Comparison of ENCODE assay signal across 29 mouse cellular contexts in the genomic region with DNA sequence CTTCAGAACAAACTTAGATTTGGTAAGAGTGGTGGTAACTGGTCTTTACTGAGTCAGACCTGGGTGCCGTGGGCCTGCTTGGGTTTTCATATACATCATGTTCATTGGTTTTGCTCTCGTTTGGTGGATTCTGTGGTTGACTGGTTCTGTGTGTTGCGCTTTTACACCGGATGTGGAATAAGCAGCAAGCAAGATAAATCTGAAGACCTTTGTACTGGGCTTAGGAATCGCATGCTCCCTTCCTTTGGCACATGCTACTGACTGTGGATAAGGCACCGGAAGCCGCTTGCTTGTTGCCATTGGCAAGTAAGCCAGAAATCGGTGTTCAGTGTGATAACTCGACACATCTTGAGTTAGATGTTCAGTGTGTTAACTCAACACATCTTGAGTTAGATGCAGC. TPM values are rescaled to one million over a fixed set of nuclear protein-coding genes. Genes with fewer than 3 reads are reported as not detected.
DNase-seq lines count a peak whose midpoint lies in the region; ATAC-seq lines count a peak whose summit lies in the region.
"Had no signal": no experiment of that assay in that cellular context is flagged by ENCODE, and none has a peak within 500 bp of the region (broad histone marks: within the 10 kb centered on the region; RNA-seq: fewer than 3 reads in every experiment).

No protein-coding gene starts in this region.

- peaks cover 24% of the 10 kb centered on the region for H3K36me3 ChIP-seq in forebrain, embryonic 15.5 days
- peaks cover 45% of the 10 kb centered on the region for H3K36me3 ChIP-seq in forebrain, embryonic 10.5 days (replicated peaks)
- peaks cover 45% of the 10 kb centered on the region for H3K36me3 ChIP-seq in midbrain, embryonic 10.5 days
- peaks cover 15% of the 10 kb centered on the region for H3K36me3 ChIP-seq in midbrain, embryonic 15.5 days (replicated peaks)

- no peaks in the 10 kb centered on the region for H3K27me3 ChIP-seq in forebrain, embryonic 15.5 days
- H3K27me3 ChIP-seq in forebrain, embryonic 10.5 days (ENCODE audit: poor library complexity, severe bottlenecking): no peaks in the 10 kb centered on the region
- no peaks in the 10 kb centered on the region for H3K27me3 ChIP-seq in midbrain, embryonic 10.5 days (ENCODE audit: low read depth, poor library complexity, severe bottlenecking)
- no peaks in the 10 kb centered on the region for H3K27me3 ChIP-seq in midbrain, embryonic 15.5 days (replicated peaks)
- H3K27me3 ChIP-seq: CH12.LX; embryonic facial prominence, embryonic 13.5 days; forebrain, embryonic 13.5 days; heart, embryonic 13.5 days; hindbrain, embryonic 13.5 days; Patski had no signal

- H3K9ac ChIP-seq in forebrain, embryonic 15.5 days (replicated peaks): no peak overlapping the region
- H3K9ac ChIP-seq in midbrain, embryonic 15.5 days: no peak overlapping the region
- H3K9ac ChIP-seq: embryonic facial prominence, embryonic 13.5 days; forebrain, embryonic 13.5 days; heart, embryonic 13.5 days; hindbrain, embryonic 13.5 days; liver, embryonic 14.5 days; lung, embryonic 14.5 days had no signal

- H3K4me1 ChIP-seq in forebrain, embryonic 15.5 days: peaks cover 13% of the 10 kb centered on the region
- peaks cover 8% of the 10 kb centered on the region; the same call in 1 of the 2 replicates for H3K4me1 ChIP-seq in forebrain, embryonic 10.5 days
- peaks cover 5% of the 10 kb centered on the region; the same call in 1 of the 2 replicates for H3K4me1 ChIP-seq in midbrain, embryonic 10.5 days
- peaks cover 9% of the 10 kb centered on the region; the same call in 1 of the 2 replicates for H3K4me1 ChIP-seq in midbrain, embryonic 15.5 days
- H3K4me1 ChIP-seq: forebrain, embryonic 13.5 days had no signal

- 89% methylated on average over 9 of the region's 9 CpGs for WGBS in forebrain, embryonic 15.5 days
- 93% methylated on average over 9 of the region's 9 CpGs for WGBS in forebrain, embryonic 10.5 days
- 94% methylated on average over 9 of the region's 9 CpGs for WGBS in midbrain, embryonic 10.5 days
- WGBS in midbrain, embryonic 15.5 days: 92% methylated on average over 9 of the region's 9 CpGs

- H3K27ac ChIP-seq in forebrain, embryonic 15.5 days (replicated peaks): 0 out of 2 replicates have a peak overlapping the region, but pooled peaks have one; percentile 19
- H3K27ac ChIP-seq in forebrain, embryonic 10.5 days: no peak overlapping the region
- H3K27ac ChIP-seq in midbrain, embryonic 10.5 days (replicated peaks): no peak overlapping the region
- H3K27ac ChIP-seq in midbrain, embryonic 15.5 days: no peak overlapping the region
- H3K27ac ChIP-seq: embryonic facial prominence, embryonic 13.5 days; heart, embryonic 13.5 days; hindbrain, embryonic 13.5 days; liver, embryonic 14.5 days; stomach, postnatal 0 days had no signal

- H3K4me3 ChIP-seq in forebrain, embryonic 15.5 days: no peak overlapping the region
- no peak overlapping the region for H3K4me3 ChIP-seq in forebrain, embryonic 10.5 days
- H3K4me3 ChIP-seq in midbrain, embryonic 10.5 days: no peak overlapping the region
- no peak overlapping the region for H3K4me3 ChIP-seq in midbrain, embryonic 15.5 days
- H3K4me3 ChIP-seq: embryonic facial prominence, embryonic 13.5 days; erythroblast, embryonic 14.5 days; forebrain, embryonic 13.5 days; heart, embryonic 13.5 days; hindbrain, embryonic 13.5 days had no signal

- no peak for DNase-seq in forebrain, embryonic 10.5 days (ENCODE audit: extremely low spot score, low spot score)
- DNase-seq in midbrain, embryonic 10.5 days (ENCODE audit: low spot score): peak; percentile 9
- peak; percentile 67 for DNase-seq in naive thymus-derived CD4-positive, alpha-beta T cell, adult 2 months (ENCODE audit: low read depth)
- DNase-seq in layer of hippocampus, postnatal 25 days (ENCODE audit: extremely low spot score in 1 of 2, low spot score in 1 of 2): no peak
- DNase-seq: adrenal gland, adult 8-10 months; cerebellum, adult 2 months; cerebellum, postnatal 25 days; embryo, embryonic 11 days; gastrocnemius, postnatal 10 days; heart, adult 18-20 months; kidney, adult 11 months; lung, embryonic 14.5 days; right cerebral cortex, postnatal 14 days; thymus, adult 2 months had no signal

- H3K4me2 ChIP-seq in forebrain, embryonic 15.5 days (replicated peaks): no peak overlapping the region
- no peak overlapping the region for H3K4me2 ChIP-seq in midbrain, embryonic 15.5 days
- H3K4me2 ChIP-seq: embryonic facial prominence, embryonic 13.5 days; forebrain, embryonic 13.5 days; heart, embryonic 13.5 days; hindbrain, embryonic 13.5 days; lung, embryonic 14.5 days had no signal

- H3K9me3 ChIP-seq in forebrain, embryonic 15.5 days: no peaks in the 10 kb centered on the region; the same call in 1 of the 2 replicates
- peaks cover 4% of the 10 kb centered on the region for H3K9me3 ChIP-seq in forebrain, embryonic 10.5 days
- H3K9me3 ChIP-seq in midbrain, embryonic 10.5 days (replicated peaks): peaks cover 4% of the 10 kb centered on the region
- H3K9me3 ChIP-seq in midbrain, embryonic 15.5 days: no peaks in the 10 kb centered on the region
- H3K9me3 ChIP-seq: G1E had no signal

- no peak for ATAC-seq in forebrain, embryonic 15.5 days (replicated peaks)
- ATAC-seq in midbrain, embryonic 15.5 days (replicated peaks): no peak
- 0 out of 2 replicates have a peak, but pooled peaks have one; percentile 36 for ATAC-seq in common myeloid progenitor, adult 5-6 weeks (replicated peaks; ENCODE audit: low read depth, poor library complexity, severe bottlenecking)
- no peak for ATAC-seq in megakaryocyte, adult 5-6 weeks (ENCODE audit: poor library complexity, severe bottlenecking)
- ATAC-seq: forebrain, embryonic 13.5 days; midbrain, embryonic 16.5 days; Patski had no signal

RNA-seq across cellular contexts. Expression of a gene that starts 15.4 kb away (rescaled TPM):
- 16.2 and 16.5 TPM in 2 replicates for polyA plus RNA-seq in forebrain, embryonic 15.5 days (2015; fragmentation: Nextera tagmentation; extraction: Ambion mirVana)
- polyA plus RNA-seq in forebrain, embryonic 10.5 days (2016; fragmentation: Nextera tagmentation; extraction: Ambion mirVana): 7.0 and 7.2 TPM in 2 replicates
- polyA plus RNA-seq in midbrain, embryonic 10.5 days (2016; fragmentation: Nextera tagmentation; extraction: Ambion mirVana): 6.6 and 6.7 TPM in 2 replicates
- polyA plus RNA-seq in midbrain, embryonic 15.5 days (2015; fragmentation: Nextera tagmentation; extraction: Ambion mirVana): 12.0 and 12.2 TPM in 2 replicates
- 15.7 and 18.7 TPM in 2 replicates for total RNA-seq in common myeloid progenitor, adult 5-6 weeks (2017)
- 15.5 and 17.1 TPM in 2 replicates for total RNA-seq in megakaryocyte, adult 5-6 weeks (2015)
- 11.5 and 27.5 TPM in 2 replicates for total RNA-seq in megakaryocyte, adult 5-6 weeks (2017)
- total RNA-seq in layer of hippocampus, postnatal 25 days (2021): 10 to 100 TPM; 53.1 to 63.3 TPM

Comparison
In these comparisons a context has a peak if more than half of its experiments do, and no peak if none do; other contexts are left out.
1. DNase-seq: peak in midbrain, embryonic 10.5 days (single experiment) and naive thymus-derived CD4-positive, alpha-beta T cell, adult 2 months (single experiment); none in forebrain, embryonic 10.5 days (single experiment) and layer of hippocampus, postnatal 25 days (0 of 2).